Mouse (Mus musculus) C3H10T1/2 (cell line): ENCODE data around the gene E330021D16Rik. TPM values are rescaled to one million over a fixed set of nuclear protein-coding genes. Genes with fewer than 3 reads are reported as not detected.

ENCODE experiments used
- polyA plus RNA-seq, 2 experiments: library from polyadenylated mRNA; unstranded; fragments of >200 nt; fragmentation: generic; extraction: Trizol; gene quantifications; one replicate each; pipeline ENCODE4 v1.2.1; 2012; ENCODE audit warnings: missing spikeins in 2 of 2

The E330021D16Rik gene
- polyA plus RNA-seq = not detected

GRCm38 (mm10) chr6:136415133-136415775 is at the start of gene E330021D16Rik:
E330021D16Rik (minus strand) TSS chr6:136415569.

Other genes with a start within 250 kb of the E330021D16Rik start
- not detected for gene Grin2b, start 242.1 kb downstream of the E330021D16Rik start, polyA plus RNA-seq
- under 1 TPM; 0.09 to 0.12 TPM for gene Gm8994, start 88.0 kb downstream of the E330021D16Rik start, polyA plus RNA-seq
- gene Atf7ip, start 90.6 kb upstream of the E330021D16Rik start, polyA plus RNA-seq = 10 to 100 TPM in 1 of 2 experiments, 1 to 10 TPM in 1; 2.6 to 12.7 TPM
- gene Plbd1, start 246.4 kb upstream of the E330021D16Rik start, polyA plus RNA-seq = not detected